Mouse (Mus musculus): ENCODE results near the gene Dnah1.

Dnah1 gene

DNA sequence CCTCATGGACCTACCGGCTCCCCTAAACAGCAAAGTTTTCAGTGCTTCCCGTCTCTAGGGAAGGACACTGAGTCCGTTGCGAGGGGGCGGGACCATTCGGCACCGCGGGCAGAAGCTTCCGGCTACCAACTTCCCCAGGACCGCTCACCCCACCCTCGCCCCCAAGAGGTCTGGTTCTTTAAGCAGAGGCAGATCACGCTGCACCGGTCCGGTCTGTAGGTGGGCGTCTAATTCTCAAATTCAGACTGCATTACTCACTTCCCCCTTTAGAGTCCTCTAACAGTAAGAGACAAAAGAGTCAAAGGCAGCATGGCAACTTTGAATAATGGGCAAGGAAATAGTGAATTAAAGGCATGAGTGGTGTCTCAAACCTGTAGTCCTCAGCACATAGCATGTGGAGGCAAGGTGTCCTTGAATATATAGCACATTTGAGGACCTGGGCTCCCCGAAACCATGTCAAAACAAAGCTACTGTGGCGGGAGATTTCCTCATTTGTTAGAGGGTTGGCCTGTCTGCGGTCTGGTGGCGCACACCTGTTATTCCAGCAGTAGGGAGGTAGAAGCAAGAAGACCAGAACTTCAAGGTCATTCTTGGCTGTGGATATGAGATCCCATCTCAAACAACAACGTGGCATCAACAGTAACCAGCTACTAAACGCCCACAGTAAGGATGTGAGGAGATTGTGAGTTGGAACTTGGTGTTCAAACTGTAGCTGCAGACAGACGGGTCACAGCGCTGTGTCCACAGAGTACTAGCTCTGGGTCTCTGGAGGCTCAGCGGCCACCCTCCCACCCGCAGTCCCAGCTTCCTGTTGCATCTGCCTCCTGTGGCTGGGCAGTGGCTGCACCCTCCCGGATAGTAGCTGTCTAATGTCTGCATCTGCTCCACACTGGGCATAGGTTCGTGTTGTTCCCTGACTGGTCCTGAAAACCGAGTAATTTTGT, at the start of gene Dnah1:
TSS of gene Dnah1 (minus strand) at position 48 of the 944 bp plus-strand sequence.
- peak; percentile 41 for DNase-seq (ENCODE audit: low spot score)

DNA sequence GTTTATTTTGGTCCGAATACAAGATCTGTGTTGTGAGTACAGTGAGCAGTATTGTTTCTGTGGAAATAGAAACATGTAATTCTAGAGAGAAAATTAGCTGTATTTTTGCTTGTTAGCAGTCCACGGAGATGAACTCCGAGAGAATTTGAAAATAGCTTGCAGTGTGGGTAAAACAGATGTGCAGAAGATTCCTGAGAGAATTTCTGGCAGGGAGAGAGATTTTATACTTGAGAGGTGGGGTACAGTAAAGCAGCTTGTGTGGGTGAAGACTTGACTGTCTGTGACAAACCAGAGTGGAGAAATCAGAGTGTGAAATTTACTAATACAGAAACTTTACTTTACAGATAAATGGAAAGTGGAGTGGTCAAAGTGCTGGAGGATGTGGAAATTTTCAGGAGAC, 45.7 kb upstream of the Dnah1 start:
- DNase-seq (ENCODE audit: low spot score): no peak

DNA sequence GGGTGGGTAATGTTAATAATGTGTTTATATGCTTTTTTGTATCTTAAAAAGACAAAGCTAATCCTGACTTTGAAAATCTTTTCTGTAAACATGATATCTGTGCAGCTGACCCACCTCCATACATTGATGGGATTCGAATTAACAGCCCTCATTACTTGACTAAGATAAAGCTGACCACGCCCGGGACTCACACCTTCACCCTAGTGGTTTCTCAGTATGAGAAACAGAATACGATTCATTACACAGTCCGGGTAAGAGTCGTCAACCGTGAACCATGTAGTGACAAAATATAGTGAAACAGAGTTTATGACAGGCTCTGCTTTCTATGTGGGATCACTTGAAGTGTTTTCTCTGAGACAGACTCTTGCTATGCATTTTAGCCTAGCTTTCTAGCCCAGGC, 44.3 kb upstream of the Dnah1 start:
- DNase-seq (ENCODE audit: low spot score): no peak

DNA sequence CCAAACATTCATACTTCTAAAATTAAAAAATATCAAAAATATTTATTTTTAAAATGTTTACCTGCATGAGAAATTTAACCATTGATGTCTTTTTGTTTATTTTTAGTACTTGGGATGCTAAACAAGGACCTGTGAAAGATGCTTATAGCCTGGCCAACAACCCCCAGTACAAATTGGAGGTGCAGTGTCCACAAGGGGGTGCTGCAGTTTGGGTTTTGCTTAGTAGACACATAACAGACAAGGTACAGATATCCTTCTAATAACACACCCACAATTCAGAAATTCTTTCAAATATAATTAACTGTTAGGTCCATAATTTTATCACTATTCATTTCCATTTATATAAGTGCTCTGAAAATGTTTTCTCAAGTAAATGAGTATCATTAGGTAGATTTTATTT, 41.7 kb upstream of the Dnah1 start:
- DNase-seq (ENCODE audit: low spot score): peak; percentile 69

DNA sequence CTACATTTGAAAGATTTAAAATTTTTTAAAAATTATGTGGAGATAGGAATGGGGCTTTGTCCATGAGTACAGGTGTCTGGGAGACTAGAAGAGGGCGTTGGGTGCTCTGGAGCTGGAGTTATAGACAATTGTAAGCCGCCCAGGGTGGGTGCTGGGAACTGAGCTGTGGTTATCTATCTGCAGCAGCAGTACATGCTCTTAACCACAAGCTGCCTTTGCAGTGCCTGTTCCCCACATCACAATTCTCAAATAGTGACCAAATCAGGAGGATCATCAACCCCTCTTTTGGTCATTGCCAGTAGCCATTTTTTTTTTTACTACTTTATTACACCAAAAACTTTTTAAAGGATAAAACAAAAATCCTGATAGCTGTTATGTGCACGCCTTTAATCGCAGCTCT, 40.9 kb upstream of the Dnah1 start:
- DNase-seq (ENCODE audit: low spot score): peak; percentile 41

DNA sequence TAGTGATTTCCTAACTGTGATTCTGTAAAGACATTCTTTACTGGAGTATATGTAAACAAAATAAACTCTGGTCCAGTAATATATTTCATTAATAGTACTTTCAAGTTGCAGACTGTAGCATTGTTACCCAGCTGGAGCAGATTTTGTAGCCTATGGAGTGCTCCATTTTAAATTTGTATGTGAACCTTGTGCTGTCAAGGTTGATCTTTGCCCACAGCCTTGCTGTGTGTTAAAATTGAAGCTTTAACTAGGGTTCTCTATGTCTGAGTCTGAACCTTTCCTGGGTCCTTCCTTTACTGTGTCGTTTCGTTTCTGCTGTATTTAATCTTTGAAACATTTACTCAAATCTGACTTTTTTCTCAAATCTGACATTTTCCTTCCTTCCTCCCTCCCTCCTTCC, 38.5 kb upstream of the Dnah1 start:
- DNase-seq (ENCODE audit: low spot score): no peak

DNA sequence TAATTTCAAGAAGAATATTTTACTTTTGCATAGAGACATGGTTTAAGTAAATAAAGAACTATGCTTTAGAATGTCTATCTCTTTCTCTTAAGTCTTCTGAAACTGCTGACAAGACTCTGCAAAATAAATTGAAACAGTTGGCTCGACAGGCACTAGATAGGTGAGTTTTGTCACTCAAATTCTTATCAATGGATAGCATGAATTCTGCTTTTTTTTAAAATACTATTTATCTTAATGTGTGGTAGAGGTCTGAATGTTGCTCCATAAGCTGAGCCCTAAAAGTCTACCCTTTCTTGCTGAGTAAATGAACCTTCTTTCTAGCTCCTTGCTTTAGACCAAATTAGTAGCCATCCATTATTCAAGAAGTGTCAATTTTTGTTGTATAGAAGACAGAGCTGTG, 21.7 kb upstream of the Dnah1 start:
- DNase-seq (ENCODE audit: low spot score): no peak

DNA sequence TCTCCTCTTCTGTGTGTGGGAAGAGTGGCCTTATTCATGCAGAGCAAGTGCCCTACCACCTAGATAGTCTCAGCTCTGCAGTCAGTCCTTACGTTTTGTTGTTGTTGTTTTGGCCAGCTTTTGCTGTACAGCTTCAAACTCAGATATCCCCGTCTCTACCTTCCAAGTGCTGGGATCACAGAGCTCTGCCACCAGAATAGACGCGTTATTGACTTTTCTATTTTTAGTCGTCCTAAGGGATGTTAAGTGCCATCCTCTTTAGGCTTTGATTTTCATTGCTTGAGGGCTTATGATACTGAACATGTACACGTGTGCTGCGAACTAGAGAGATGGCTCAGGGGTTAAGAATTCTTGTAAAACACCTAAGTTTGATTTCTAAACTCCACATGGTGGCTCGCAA, 19.5 kb upstream of the Dnah1 start:
- DNase-seq (ENCODE audit: low spot score): no peak

DNA sequence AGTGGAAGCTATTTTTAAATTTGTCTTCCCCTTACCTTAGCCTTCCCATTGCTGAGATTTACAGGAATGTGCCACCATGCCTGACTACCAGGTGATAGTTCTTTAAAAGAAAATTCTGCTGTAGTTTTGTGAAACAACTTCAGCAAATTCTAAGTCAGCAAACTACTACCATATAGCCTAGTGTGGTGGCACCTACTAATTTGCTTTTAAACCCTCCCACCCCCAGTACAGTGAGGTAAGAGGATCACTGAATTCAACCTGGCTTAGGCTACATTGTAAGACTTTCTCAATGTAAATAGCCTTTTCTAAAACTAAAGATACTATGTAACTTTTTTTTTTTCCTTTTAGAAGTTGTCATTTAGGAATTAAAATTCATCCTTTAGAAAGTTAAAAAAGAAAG, 14.3 kb upstream of the Dnah1 start:
- DNase-seq (ENCODE audit: low spot score): no peak

DNA sequence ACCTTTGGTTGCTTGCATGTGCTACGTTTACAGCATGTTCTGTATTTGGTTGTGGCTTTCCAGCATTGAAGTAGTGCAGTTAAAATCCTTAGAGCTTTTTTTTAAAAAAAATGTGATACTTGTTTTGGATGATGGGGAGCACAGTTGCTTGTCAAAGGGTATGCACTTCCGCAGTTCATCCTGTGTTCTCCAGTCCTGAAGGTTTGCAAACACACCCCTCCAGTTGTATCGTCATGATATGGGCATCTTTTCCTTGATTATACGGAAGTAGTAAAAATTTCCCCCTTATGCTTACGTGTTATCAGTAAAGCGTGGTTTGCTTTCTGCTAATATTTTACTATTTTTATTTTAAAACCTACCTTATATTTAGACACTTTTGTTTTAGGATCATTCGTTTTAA, 13.7 kb upstream of the Dnah1 start:
- peak; percentile 38 for DNase-seq (ENCODE audit: low spot score)

DNA sequence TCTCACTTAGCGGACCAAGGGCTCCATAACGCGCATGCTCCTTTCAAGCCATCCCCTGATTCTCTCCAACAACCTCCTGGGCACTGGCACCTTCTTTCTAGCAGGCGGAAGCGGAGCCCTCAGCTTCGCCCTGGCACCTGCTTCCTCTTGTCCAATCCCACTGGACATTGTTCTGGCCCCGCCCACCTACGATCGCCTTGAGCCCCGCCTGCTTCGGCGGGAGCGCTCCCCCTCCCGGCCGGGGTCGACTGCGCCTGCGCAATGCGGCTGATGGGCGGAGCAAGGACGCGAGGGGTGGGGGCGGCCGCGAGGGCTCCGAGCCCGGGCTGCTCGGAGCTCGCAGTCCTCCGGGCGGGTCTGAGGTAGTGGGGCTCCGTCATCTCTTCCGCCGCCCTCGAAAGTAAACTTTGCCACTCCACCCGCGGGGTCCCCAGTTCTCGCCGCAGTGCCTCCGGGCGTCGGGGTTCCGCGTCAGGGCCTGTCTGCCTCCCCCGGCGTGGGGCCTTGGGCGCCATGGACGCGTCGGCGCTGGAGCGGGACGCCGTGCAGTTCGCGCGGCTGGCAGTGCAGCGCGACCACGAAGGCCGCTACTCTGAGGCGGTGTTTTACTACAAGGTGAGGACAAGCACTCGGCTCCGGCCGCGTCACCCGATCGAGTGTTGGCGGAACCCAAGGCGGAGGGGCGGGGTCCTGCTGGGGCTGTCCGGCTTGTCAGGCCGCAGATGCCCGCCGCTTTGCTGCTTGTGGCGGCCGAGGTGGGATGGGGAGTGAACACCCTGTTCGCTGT, 12.9 kb upstream of the Dnah1 start, which contains the start of gene Capn7:
TSS of gene Capn7 (plus strand) at position 270 of the 787 bp plus-strand sequence.
- DNase-seq (ENCODE audit: low spot score): peak; percentile 99

DNA sequence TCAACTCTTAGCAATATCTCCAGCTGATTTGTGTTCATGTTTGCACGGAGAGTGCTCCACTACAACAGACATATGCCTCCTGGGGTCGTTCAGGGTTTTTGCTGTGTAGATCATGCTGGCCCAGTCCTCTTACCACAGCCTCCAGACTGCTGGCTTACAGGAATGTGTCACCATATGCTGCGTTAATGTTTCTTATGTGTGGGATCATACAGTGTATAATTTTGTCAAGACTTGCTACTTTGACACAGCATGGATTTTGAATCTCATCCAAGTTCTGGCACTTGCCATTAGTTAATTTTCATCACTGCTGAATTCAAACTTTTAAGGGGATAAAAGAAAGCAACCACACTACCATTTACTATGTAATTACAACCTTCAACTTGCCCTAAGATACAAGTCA, 12.1 kb upstream of the Dnah1 start:
- no peak for DNase-seq (ENCODE audit: low spot score)

DNA sequence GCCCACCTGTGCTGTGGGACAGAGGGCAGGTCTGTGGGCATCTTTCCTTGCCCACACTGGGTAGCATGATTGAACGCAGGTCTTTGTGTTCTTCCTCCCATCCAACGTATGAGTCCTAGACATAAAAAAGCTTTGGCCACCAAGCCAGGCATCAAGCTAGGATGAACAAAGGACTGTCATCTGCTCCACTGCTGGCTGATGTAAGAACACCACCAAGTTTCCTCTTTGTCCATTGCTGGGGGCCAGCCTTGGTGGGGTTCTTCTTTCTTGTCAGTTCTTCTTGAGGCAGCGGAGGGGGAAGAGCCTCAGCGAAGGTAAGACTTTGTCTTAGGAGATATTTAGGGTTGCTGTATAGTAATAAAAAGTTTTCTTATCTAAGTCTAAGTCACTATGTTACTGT, 7.3 kb upstream of the Dnah1 start:
- DNase-seq (ENCODE audit: low spot score): no peak

DNA sequence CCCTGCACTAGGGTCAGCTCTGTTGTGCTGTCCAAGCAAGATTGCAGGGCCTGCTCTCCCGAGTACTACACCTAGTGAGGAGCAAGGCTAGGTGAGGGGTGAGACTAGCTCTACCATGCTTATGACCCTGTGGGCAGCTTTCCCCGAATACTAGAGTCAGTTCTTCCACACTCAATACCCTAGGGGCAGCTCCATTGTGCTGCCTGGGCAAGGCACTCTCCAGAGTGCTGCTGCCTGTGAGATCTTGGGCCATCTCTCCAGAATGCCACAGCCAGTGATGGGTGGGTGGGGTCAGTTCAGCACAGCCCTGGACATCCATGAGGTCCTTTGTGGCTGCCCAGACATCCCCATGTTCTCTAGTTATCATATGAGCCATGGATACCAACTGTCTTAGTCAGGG, 6.0 kb upstream of the Dnah1 start:
- DNase-seq (ENCODE audit: low spot score): no peak

DNA sequence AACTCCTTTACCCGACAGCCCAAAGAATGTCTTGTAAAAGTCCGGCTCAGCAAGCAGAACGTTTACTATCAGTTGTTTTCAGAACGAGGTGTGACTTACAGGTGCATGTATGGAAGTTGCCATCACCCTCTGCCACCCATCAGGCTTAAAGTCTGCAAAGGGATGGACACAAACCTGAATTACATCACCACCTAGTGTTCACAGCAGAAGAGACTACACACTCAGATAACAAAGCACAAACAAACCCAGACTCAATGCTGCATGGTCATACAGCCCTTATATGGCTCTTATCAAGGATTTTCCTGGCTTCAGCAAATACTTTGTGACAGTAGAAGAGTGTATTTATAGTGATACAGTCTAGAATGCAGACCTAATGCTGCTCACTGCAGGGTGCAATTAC, 4.0 kb upstream of the Dnah1 start:
- no peak for DNase-seq (ENCODE audit: low spot score)

DNA sequence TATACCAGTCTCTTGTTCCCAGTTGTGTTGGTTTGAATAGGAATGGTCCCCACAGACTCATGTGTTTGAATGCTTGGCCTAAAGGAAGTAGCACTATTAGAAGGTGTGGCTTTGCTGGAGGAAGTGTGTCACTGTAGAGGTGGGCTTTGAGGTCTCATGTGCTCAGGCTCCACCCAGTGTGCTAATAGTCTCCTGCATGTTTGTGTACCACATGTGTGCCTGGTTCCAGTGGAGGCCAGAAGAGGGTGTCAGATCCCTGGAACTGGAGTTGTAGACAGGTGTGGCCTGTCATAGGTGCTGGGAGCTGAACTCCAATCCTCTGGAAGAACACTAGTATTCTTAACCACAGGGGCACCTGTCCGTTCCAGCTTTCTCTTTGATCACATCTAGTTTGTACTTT, 3.5 kb upstream of the Dnah1 start:
- no peak for DNase-seq (ENCODE audit: low spot score)

DNA sequence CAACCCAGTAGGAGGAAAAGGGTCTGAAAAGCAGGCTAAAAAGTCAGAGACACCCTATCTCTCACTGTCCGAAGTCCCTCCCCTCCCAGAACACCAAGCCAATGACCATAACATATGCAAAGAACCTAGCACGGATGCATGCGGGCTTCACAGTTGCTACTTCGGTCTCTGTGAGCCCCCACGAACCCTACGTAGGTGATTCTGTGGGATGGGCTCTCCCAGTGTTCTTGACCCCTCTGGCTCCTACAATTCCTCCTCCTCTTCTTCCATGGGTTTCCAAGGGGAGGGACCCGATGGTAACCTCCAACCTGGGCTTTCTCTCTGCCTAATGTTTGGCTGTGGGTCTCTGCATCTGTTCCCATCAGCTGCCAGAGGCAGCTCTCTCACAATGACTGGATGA, 3.1 kb upstream of the Dnah1 start:
- DNase-seq (ENCODE audit: low spot score): no peak

DNA sequence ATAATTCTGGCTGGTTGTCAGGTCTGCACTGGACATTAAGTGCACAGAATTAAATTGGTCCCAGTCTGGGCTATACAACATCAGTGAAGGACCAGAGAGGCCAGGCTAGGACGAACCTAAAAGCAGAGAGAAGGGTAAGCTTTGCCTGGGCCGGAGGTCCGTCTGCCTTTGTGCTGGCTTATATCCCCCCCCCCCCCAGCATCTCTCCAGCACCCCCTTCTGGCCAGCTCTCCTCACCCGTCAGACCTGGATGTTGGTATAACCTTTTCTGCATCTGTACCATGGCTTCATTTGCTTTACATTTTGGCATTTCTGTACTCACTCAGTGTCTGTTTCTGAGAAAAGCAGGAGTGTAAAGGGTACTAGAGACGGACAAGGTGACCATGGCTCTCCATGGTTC, 1.9 kb upstream of the Dnah1 start:
- DNase-seq (ENCODE audit: low spot score): no peak

DNA sequence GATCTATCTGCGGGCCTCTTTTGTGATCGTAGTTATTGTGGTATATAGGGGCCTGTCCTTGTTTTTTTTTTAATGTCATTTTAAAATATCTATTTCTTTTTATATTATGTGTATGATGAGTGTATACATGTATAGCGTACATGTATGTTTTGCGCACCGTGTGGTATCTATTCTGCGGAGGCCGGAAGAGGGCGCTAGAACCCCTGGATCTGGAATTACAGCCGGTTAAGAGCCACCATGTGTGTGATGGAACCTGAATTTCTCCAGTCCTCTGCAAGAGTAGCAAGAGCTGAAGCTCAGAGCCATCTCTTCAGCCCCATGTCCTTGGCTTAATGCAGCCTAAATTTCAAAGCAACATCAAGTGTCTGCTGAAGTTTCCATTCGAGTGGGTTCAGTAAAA, 1.2 kb upstream of the Dnah1 start:
- DNase-seq (ENCODE audit: low spot score): peak; percentile 53

DNA sequence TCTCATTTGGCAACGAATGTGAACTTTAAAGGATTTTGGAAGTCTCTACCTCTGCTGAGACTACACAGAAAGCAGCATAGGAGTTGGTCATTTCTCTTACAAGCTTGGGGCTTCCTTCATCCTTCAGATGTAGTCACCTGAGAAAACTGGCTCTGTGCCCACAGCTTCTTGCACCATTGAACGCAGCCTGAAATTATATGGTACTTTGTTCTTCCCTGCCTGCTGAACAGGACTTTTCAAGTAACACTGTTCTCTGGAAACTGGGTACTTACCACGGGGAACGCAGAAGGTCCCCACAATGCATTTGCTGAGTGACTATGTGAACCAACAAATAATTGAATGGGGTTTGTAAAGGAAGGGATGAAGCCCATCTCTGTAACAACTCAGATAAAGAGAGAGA, 507 bp downstream of the Dnah1 start:
- DNase-seq (ENCODE audit: low spot score): no peak

DNA sequence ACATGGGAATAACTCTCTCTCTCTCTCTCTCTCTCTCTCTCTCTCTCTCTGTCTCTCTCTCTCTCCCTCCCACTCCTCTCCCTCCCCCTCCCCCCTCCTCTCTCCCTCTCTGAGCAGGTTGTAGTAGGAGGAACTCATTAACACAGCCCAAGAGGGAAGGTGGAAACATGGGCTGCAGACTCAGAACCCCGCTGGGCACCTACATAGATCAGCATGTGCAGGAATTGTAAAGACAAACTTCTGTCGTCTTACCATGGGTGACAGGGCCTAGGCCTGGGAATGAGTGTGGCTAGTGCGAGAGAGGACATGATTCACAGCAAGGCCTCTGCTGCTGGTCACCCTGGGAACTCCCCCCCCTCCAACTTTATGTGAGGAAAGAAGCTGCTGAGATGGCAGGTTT, 1.5 kb downstream of the Dnah1 start:
- DNase-seq (ENCODE audit: low spot score): no peak

DNA sequence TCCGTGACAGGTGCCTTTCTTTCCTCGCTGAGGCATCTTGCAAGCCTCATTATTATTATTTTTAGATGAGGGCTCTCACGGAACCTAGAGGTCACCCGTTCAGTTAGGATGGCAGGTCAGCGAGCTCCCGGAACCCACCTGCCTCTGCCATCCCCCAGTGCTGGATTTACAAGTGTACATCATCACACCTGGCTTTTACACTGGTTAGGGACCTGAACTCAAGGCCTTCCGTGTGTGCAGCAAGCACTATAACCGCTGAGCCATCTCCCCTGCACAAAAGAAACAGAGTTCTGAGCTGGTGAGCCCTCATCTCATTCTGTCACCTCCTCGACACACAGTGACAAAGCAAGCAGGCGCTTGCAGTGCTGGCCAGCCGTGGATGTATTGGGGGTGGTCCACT, 2.5 kb downstream of the Dnah1 start:
- no peak for DNase-seq (ENCODE audit: low spot score)

DNA sequence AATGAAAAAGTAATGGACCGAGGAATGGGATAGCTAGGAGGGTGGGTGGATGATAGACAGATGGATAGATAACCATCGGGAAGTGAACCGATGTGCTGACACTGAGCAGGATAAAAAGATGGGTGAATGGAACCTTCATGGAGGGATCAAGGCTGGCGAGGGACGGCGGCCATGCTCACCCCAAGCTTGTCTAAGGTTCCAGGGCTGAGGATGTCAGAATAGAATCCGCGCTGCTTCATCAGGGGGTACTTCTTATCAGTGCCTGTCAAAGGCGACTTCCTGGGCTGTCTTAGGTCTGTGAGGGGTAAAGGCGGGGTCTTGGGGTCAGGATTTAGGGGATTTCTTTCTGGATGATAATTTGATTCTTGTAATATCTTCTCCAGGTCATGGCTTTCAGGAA, 4.2 kb downstream of the Dnah1 start:
- DNase-seq (ENCODE audit: low spot score): no peak

Measured in c-Kit-positive CD71-positive TER-119-positive erythroid progenitor cells, embryonic 14.5 days (primary cell).